Mouse (Mus musculus) 3134 (cell line): ENCODE results near the gene Ppib.

ENCODE experiments used
- DNase-seq: peaks from one replicate; pipeline ENCODE4 v3.0.0-alpha.2; 2011; ENCODE audit warnings: low spot score; ENCODE audit not compliant: insufficient read length; ENCODE audit errors: extremely low read depth

Gene Ppib

DNA sequence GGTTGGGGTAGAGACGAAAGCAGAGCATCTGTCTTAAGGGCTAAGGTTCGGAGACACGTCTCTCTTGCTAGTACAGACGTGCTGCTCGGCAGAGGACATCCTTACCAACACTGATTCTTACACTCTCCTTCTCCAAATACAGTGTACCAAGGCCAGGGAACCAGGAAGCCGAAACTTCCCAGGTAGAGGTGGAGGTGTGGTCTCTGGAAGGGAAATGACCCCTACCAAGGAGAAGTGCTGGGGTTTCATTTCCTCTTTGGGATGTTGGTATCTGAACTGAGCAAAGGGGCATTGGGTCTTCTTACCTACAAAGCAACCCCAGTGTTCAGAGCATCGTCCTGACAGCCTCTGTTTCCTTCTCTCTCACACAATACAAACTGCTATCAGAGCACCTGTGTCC lies 12.7 kb downstream of the Ppib start:
- DNase-seq: no peak

DNA sequence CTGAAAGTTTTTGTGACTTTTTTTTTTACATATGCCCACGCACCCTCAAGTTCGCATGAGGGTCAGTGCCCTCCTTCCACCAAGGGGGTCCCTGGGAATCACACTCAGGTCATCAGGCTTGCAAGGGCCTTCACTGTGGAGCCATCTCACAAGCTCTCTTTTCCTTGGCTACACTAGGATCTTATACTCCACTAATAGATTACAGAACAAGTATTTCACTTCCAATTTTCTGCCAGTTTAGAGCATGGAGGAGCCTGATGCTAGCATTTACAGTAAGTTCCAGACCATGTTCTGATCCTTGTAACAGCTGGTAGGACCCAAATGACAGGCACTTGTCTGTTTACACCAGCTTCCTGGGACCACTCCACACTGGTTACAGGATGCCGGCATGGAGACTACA lies 18.1 kb downstream of the Ppib start:
- DNase-seq: no peak

- peak; percentile 62 for DNase-seq
Measured at GRCm38 (mm10) chr9:66078493-66078892, 18.5 kb downstream of the Ppib start.

GRCm38 (mm10) chr9:66080804-66081459 lies 20.9 kb downstream of the Ppib start:
- no peak for DNase-seq

DNA sequence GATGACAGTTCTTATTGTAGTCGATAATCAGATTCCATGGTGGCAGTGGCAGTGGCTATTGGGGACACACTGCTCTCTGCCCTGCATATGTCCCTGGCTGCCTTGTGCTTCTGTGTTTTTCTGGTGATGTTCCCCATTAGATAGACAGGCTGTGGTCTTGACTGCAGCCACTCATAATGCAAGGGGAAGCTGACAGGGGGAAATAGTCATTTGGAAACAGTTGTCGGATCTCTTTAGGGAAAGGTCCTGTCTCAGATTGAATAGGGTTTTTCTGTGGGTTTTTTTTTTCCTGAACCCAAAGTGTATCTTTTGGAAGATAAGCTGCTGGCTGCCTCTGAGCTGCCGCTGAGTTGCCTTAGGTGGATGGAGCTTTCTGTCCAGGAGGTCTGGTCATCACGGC lies 22.0 kb downstream of the Ppib start:
- DNase-seq: no peak

- DNase-seq: no peak
Measured at GRCm38 (mm10) chr9:66084171-66084570, 24.1 kb downstream of the Ppib start.

DNA sequence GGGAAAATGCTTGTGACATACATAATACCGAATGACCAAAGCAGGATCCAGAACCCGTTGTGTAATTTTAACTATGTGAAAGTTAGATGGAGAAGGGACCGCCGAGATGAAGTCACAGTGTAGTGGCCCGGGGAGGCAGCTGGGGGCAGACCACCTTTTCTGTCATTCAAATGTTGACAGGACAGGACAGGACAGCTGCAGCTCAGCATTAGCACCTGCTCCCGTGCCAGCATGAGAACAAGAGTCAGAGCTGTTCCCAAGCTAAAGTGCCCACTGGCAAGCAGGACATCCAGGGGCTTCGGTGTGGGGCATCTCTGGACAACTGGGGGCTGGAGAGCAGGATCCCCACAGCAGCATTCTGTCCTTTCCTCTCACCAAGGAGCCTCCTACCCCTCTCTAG lies 27.0 kb downstream of the Ppib start:
- no peak for DNase-seq

DNA sequence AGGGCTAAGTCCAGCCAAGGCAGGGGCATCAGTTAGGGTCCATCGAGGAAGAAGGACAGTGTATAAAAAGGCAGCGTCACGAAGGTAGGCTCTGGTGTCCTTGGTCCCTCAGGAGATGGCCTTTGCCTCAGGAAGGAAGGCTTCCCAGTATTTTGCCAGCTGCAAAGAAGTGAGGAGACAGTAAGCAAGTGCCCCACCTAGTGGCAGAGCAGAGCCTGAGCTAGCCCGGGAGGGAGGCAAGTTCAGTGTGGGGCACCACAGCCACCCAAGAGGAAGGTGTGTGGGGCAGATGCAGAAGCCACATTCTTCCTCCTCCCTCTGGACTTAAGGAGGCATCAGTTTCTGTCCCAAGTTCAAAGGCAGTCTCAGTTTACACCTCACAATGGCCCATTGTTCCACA lies 28.4 kb downstream of the Ppib start:
- no peak for DNase-seq

DNA sequence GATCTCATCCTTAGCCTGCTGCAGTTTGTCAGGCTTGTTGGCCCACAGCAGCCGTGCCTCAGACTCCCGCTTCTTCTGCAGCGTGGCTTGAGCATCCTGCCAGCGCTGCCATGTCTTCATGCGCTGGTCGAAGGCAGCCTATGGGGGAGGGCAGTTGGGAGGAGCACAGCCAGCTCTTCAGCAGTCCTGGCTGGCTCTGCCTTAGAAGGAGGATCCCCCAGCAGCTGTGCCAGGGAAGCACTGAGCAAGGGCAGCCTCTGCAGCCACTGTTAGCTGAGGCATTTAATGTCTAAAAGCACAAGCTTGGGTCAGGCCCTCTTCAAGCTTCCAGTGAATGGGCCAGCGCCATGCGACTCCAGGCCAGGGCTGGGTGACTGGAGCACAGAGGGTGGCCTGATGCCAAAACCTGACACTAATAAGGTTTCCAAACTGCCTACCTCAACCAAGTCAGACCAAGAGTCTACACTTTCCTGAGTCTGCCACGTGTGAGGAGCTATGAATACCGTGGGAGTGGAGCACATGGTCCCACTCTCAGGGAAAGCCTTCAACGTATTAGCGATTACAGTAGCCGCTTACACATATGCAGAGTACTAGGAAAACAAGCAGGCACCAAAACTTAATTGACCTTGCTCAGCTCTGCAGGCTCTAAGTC lies 30.7 kb downstream of the Ppib start:
- DNase-seq: no peak

GRCm38 (mm10) chr9:66091327-66092231 lies 31.6 kb downstream of the Ppib start:
- no peak for DNase-seq

DNA sequence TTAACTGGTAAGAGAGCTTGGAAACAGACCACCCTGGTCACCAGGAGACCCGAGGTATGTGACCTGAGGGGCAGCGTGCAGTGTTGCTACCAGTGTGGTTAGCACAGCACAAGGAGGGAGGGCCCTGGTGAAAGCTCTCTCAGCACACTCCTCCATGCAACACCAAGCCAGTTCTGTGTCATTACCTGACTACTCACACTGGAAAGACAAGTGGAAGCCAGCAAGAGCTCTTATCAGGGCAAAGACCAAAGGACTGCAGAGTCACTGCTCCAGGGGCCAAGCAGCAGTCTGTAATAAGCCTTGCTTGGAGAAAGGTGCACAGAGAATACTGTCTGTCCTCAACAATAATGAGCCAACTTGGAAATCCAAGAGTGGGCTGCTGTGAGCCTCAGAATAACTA lies 32.6 kb downstream of the Ppib start:
- DNase-seq: no peak

DNA sequence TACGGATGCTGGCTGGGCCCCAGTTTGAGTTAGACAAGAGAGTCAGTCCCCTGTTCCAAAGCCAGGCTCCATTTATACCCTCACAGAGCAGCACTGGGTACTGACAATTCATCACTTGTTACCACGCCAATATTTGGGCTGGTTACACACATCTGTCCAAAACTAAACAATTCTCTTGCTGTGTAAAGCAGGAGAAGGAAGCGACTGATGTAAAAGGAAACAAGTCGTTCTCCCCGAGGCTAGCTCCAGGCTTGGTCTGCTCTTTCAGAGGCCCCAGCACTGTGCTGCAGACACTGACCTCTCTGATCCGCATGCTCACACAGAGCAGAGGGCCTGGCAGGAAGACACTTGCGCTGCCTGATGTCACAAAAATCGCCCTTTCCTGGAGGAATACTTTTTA lies 41.6 kb downstream of the Ppib start:
- no peak for DNase-seq

DNA sequence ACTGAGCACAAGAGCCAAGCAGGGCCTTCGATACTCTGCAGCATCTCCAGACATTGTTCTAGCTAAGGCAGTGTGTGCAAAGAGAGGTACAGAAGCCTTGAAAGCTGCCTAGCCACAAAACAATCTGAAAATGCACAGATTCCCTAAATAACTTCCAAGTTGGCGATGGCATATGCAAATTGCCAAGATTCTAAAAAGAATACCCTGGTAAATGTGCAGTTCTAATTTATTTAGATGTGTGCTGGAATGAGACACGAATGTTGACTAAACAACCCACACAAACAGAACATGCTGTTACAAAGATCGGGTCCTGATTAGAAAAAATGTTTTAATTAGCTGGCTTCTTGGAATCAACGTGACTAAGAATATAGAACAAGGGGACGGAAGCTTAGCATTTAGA lies 42.6 kb downstream of the Ppib start:
- no peak for DNase-seq

GRCm38 (mm10) chr9:66104601-66105000 lies 44.6 kb downstream of the Ppib start:
- DNase-seq: no peak

DNA sequence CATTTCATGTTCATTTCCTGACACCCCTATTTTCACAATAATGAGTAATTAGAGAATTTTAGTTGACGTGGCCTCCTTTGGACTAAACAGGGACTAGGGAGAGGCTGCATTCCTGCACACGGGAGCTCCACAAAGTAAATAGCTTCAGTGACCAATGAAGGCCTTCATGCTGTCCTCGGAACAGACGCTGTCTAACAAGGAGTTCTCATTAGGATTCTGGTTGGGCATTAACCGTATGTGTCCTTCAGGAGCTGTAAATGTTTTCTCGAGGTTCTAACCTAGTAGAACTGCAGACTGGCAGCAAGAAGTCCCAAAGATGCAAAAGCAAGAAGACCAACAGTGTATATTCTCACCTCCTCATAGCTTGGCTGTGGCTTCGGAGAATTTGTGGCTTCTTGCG lies 45.1 kb downstream of the Ppib start:
- no peak for DNase-seq

GRCm38 (mm10) chr9:66109574-66109973 lies 49.6 kb downstream of the Ppib start:
- no peak for DNase-seq

DNA sequence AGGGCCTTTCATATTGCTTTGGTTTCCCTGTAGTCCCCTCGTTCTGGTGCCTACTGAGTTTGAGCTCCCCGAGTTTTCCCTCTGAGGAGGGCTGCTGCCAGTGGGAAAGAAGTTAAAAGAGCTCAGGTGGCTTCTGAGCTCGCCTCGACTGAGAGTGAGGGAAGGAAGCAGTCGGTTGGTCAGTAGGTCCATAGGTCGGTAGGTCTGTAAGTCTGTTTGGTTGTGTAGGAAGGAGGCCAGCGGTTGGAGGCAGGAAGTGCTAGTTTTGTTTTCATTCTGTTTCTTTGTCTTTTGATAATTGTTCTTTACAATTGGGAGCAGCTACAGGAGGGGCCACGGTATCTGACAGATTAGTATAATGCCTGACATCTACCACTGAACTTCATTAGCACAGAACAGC lies 50.1 kb downstream of the Ppib start:
- DNase-seq: no peak

DNA sequence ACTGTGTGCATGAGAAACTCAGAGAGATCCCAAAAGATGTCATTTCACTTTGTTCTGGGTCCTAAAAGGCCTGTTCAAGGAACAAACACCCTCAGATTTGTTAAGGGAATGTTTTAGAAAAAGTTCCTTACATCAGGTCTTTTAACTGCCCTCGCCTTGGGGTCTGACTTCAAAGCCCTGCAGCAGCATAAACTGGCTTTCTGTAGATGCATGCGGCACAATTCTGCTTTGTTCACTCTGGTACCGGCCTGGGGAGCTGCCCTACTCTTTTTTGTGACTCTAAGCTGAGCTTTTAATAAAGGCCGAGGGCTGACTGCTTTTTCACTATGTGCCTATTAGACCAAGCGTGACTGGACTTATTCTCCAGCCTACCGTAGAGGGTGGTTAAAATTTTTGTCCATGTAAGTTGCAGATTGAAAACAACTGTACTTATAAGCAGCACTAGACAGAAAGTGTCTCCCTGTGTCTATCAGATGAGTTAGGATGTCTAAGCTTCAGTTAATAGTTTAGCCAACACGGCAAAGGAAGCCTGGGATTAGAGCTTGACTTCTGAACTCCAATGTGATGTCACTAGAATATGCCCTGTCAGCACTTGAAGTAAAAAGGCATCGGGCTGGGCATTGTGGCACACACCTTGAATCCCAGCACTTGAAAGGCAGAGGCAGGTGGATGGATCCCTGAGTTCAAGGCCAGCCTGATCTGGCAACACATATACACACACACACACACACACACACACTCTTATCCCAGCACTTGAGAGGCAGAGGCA lies 50.8 kb downstream of the Ppib start:
- DNase-seq: no peak

- DNase-seq: no peak
Measured at GRCm38 (mm10) chr9:66114341-66114740, 54.3 kb downstream of the Ppib start.
